Comparison of ENCODE assay signal across 7 mouse cellular contexts in genomic region chr4:84637641-84638040, GRCm38 (mm10). TPM values are rescaled to one million over a fixed set of nuclear protein-coding genes. Genes with fewer than 3 reads are reported as not detected.
DNase-seq lines count a peak whose midpoint lies in the region; ATAC-seq and TF ChIP-seq lines count a peak whose summit lies in the region.

No protein-coding gene starts in this region.

- no peaks in the 10 kb centered on the region for H3K4me1 ChIP-seq in brown adipose tissue, adult 24 weeks (ENCODE audit: control insufficient read depth, insufficient read depth, insufficient read length, low read length)
- peaks cover 29% of the 10 kb centered on the region for H3K4me1 ChIP-seq in embryonic fibroblast, embryonic 13.5 days (ENCODE audit: control insufficient read depth, insufficient read depth, low read length)
- peaks cover 37% of the 10 kb centered on the region for H3K4me1 ChIP-seq in intestine, embryonic 16.5 days (ENCODE audit: control insufficient read depth, insufficient read depth, low read length)
- H3K4me1 ChIP-seq in liver, embryonic 15.5 days (replicated peaks): no peaks in the 10 kb centered on the region
- H3K4me1 ChIP-seq in stomach, embryonic 15.5 days: peaks cover 30% of the 10 kb centered on the region

- H3K4me3 ChIP-seq in brown adipose tissue, adult 24 weeks (ENCODE audit: insufficient read depth, low read depth, low read length): peak overlapping the region; percentile 26
- H3K4me3 ChIP-seq in embryonic fibroblast, embryonic 13.5 days (ENCODE audit: insufficient read depth, low read length): no peak overlapping the region
- no peak overlapping the region for H3K4me3 ChIP-seq in intestine, embryonic 16.5 days (ENCODE audit: low read length)
- H3K4me3 ChIP-seq in liver, embryonic 15.5 days (replicated peaks): no peak overlapping the region
- H3K4me3 ChIP-seq in stomach, embryonic 15.5 days (replicated peaks): no peak overlapping the region

- 2% methylated on average over 10 of the region's 10 CpGs for WGBS in intestine, embryonic 16.5 days
- WGBS in liver, embryonic 15.5 days (ENCODE audit: insufficient replicate concordance): 13% methylated on average over 10 of the region's 10 CpGs
- 5% methylated on average over 10 of the region's 10 CpGs for WGBS in stomach, embryonic 15.5 days

- DNase-seq in frontal cortex, adult 2 months (ENCODE audit: extremely low spot score in 1 of 2, low spot score in 1 of 2): no peak

- H3K27me3 ChIP-seq in intestine, embryonic 16.5 days (replicated peaks; ENCODE audit: control insufficient read depth, insufficient read depth, low read length): no peaks in the 10 kb centered on the region
- H3K27me3 ChIP-seq in liver, embryonic 15.5 days: no peaks in the 10 kb centered on the region
- H3K27me3 ChIP-seq in stomach, embryonic 15.5 days (replicated peaks): no peaks in the 10 kb centered on the region

- no peaks in the 10 kb centered on the region for H3K36me3 ChIP-seq in intestine, embryonic 16.5 days (ENCODE audit: control insufficient read depth, insufficient read depth, low read length)
- H3K36me3 ChIP-seq in liver, embryonic 15.5 days (replicated peaks): no peaks in the 10 kb centered on the region
- no peaks in the 10 kb centered on the region for H3K36me3 ChIP-seq in stomach, embryonic 15.5 days

- no peak overlapping the region for H3K27ac ChIP-seq in brown adipose tissue, adult 24 weeks (replicated peaks; ENCODE audit: low read depth, low read length)
- H3K27ac ChIP-seq in embryonic fibroblast, embryonic 13.5 days (ENCODE audit: insufficient read depth, low read length): peak overlapping the region; percentile 51
- H3K27ac ChIP-seq in intestine, embryonic 16.5 days (ENCODE audit: low read length): peak overlapping the region; percentile 51
- no peak overlapping the region for H3K27ac ChIP-seq in liver, embryonic 15.5 days (replicated peaks)
- peak overlapping the region; percentile 77 for H3K27ac ChIP-seq in stomach, embryonic 15.5 days

- peak overlapping the region; percentile 29; the same call in 1 of the 2 replicates for H3K9ac ChIP-seq in intestine, embryonic 16.5 days (ENCODE audit: low read depth, low read length)
- H3K9ac ChIP-seq in liver, embryonic 15.5 days: no peak overlapping the region
- H3K9ac ChIP-seq in stomach, embryonic 15.5 days: no peak overlapping the region

- no peaks in the 10 kb centered on the region for H3K9me3 ChIP-seq in intestine, embryonic 16.5 days (ENCODE audit: control insufficient read depth, low read length)
- no peaks in the 10 kb centered on the region for H3K9me3 ChIP-seq in liver, embryonic 15.5 days (replicated peaks)
- H3K9me3 ChIP-seq in stomach, embryonic 15.5 days: no peaks in the 10 kb centered on the region

- H3K4me2 ChIP-seq in intestine, embryonic 16.5 days (ENCODE audit: low read depth, low read length): peak overlapping the region; percentile 45
- H3K4me2 ChIP-seq in liver, embryonic 15.5 days: peak overlapping the region; percentile 25
- peak overlapping the region; percentile 34 for H3K4me2 ChIP-seq in stomach, embryonic 15.5 days

- peak; percentile 78 for ATAC-seq in intestine, embryonic 16.5 days
- ATAC-seq in liver, embryonic 15.5 days (ENCODE audit: insufficient read depth): no peak
- peak; percentile 51; the same call in 1 of the 2 replicates for ATAC-seq in stomach, embryonic 15.5 days (ENCODE audit: insufficient read depth, low FRiP score, low read depth)
- no peak for ATAC-seq in inflammation-experienced regulatory T-cells, adult 6 months

- TF ChIP-seq POLR2A in embryonic fibroblast, embryonic 13.5 days (IDR thresholded peaks at IDR 0.05; ENCODE audit: low read depth, low read length): no peak

- no peak for TF ChIP-seq CTCF in embryonic fibroblast, embryonic 13.5 days (IDR thresholded peaks at IDR 0.05; ENCODE audit: borderline replicate concordance, insufficient read depth, low read length)

RNA-seq across cellular contexts. Expression of gene Bnc2, which starts 37.4 kb away (rescaled TPM):
- 2.0 and 2.2 TPM in 2 replicates for polyA plus RNA-seq in brown adipose tissue, adult 24 weeks (2012; ENCODE audit: insufficient read depth, insufficient read length, missing spikeins)
- polyA plus RNA-seq in embryonic fibroblast, embryonic 13.5 days (2011; ENCODE audit: insufficient read length, low read depth, missing spikeins): 31.7 and 48.4 TPM in 2 replicates
- 8.9 and 10.4 TPM in 2 replicates for polyA plus RNA-seq in intestine, embryonic 16.5 days (2015; fragmentation: Nextera tagmentation; extraction: Ambion mirVana)
- polyA plus RNA-seq in liver, embryonic 15.5 days (2015; fragmentation: Nextera tagmentation; extraction: Ambion mirVana): 0.29 and 0.36 TPM in 2 replicates
- 18.0 and 20.2 TPM in 2 replicates for polyA plus RNA-seq in stomach, embryonic 15.5 days (2015; fragmentation: Nextera tagmentation; extraction: Ambion mirVana)
- polyA plus RNA-seq in inflammation-experienced regulatory T-cells, adult 6 months (2017; shearing (Covaris generic)): not detected
- polyA plus RNA-seq in frontal cortex, adult 2 months (2012; rRNA removed): 0.80 and 0.84 TPM in 2 replicates

Comparison
In these comparisons a context has a peak if more than half of its experiments do, and no peak if none do; other contexts are left out.
1. H3K27ac ChIP-seq: peak in embryonic fibroblast, embryonic 13.5 days (single experiment), intestine, embryonic 16.5 days (single experiment) and stomach, embryonic 15.5 days (single experiment); none in brown adipose tissue, adult 24 weeks (single experiment) and liver, embryonic 15.5 days (single experiment).
2. ATAC-seq: peak in intestine, embryonic 16.5 days (single experiment) and stomach, embryonic 15.5 days (single experiment); none in liver, embryonic 15.5 days (single experiment) and inflammation-experienced regulatory T-cells, adult 6 months (single experiment).
3. Peak in every context shown above with its lines, with median percentiles within 50 percentile points of each other: H3K4me2 ChIP-seq.